Mouse (Mus musculus) hindbrain, embryonic 16.5 days (tissue): ENCODE data around the gene Rtl9. TPM values are rescaled to one million over a fixed set of nuclear protein-coding genes. Genes with fewer than 3 reads are reported as not detected.

Experiments
- ATAC-seq: fragments of 200-750 bp; cut with Nextera tagmentation; 2 replicates; pipeline ENCODE4 v1.8.0; 2017; ENCODE audit warnings: moderate TSS enrichment, moderate library complexity
- H3K27ac ChIP-seq: fragments of 300-500 bp; sonication (generic); 2 replicates; pipeline ENCODE4 v1.5.1; 2014; ENCODE audit warnings: low read depth, mild to moderate bottlenecking, control low read depth, low read length, moderate library complexity
- H3K27me3 ChIP-seq: fragments of 300-500 bp; sonication (generic); replicated peaks from 2 replicates; pipeline ENCODE4 v1.6.1; 2014; ENCODE audit warnings: low read length; ENCODE audit not compliant: control insufficient read depth, insufficient read depth
- H3K36me3 ChIP-seq: fragments of 300-500 bp; sonication (generic); 2 replicates; pipeline ENCODE4 v1.6.1; 2014; ENCODE audit warnings: mild to moderate bottlenecking, low read length, moderate library complexity, mixed read lengths; ENCODE audit not compliant: control insufficient read depth, insufficient read depth
- H3K4me1 ChIP-seq: fragments of 300-500 bp; sonication (generic); 2 replicates; pipeline ENCODE4 v1.6.1; 2014; ENCODE audit warnings: low read depth, low read length; ENCODE audit not compliant: control insufficient read depth, insufficient read depth
- H3K4me2 ChIP-seq: fragments of 300-500 bp; sonication (generic); 2 replicates; pipeline ENCODE4 v1.6.1; 2014; ENCODE audit warnings: mild to moderate bottlenecking, low read length, control low read depth, moderate library complexity
- H3K4me3 ChIP-seq: fragments of 300-500 bp; sonication (generic); 2 replicates; pipeline ENCODE4 v1.5.1; 2014; ENCODE audit warnings: mild to moderate bottlenecking, low read length, control low read depth, moderate library complexity
- H3K9ac ChIP-seq: fragments of 300-500 bp; sonication (generic); 2 replicates; pipeline ENCODE4 v1.6.1; 2014; ENCODE audit warnings: low read depth, mild to moderate bottlenecking, control low read depth, low read length, moderate library complexity
- H3K9me3 ChIP-seq: fragments of 300-500 bp; sonication (generic); 2 replicates; pipeline ENCODE4 v1.6.1; 2014; ENCODE audit warnings: mild to moderate bottlenecking, low read length, moderate library complexity; ENCODE audit not compliant: control insufficient read depth
- WGBS: fragments of 180-500 bp; shearing (Covaris S2); extraction: QIAGEN DNeasy Blood & Tissue Kit; methylation state at CpG from one replicate; pipeline ENCODE4 v1.1.7; 2014; 5-methylcytosine and 5-hydroxymethylcytosine counted together
- polyA plus RNA-seq: library from polyadenylated mRNA; unstranded; fragments of >200 nt; fragmentation: Nextera tagmentation; extraction: Ambion mirVana; gene quantifications from 2 replicates; pipeline ENCODE4 v1.2.1, GENCODE M21; 2015

Rtl9 gene
- polyA plus RNA-seq, 1 experiment from 2014 or later, result 0.64 TPM

DNA sequence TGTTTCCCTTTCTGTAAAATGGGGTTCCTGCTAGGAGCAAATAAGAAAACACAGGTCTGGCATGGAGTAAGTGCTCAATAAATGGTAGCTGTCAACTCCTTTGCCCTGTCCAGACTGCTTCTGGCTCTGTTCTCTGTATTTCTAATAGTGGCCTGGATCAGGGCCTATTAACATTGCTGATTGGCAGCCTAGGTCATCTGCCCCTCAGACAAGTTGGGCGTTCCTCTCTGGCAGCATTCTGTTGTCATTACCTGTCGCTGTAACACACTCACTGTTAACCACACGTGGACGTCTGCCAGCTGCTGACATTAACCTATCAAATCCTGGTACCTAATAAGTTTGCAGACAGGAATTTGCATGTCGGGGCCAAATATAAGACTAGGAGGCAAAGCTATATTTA lies 31.8 kb upstream of the Rtl9 start:
- no peak for ATAC-seq
- WGBS, result 76% methylated on average over 5 of the region's 5 CpGs

DNA sequence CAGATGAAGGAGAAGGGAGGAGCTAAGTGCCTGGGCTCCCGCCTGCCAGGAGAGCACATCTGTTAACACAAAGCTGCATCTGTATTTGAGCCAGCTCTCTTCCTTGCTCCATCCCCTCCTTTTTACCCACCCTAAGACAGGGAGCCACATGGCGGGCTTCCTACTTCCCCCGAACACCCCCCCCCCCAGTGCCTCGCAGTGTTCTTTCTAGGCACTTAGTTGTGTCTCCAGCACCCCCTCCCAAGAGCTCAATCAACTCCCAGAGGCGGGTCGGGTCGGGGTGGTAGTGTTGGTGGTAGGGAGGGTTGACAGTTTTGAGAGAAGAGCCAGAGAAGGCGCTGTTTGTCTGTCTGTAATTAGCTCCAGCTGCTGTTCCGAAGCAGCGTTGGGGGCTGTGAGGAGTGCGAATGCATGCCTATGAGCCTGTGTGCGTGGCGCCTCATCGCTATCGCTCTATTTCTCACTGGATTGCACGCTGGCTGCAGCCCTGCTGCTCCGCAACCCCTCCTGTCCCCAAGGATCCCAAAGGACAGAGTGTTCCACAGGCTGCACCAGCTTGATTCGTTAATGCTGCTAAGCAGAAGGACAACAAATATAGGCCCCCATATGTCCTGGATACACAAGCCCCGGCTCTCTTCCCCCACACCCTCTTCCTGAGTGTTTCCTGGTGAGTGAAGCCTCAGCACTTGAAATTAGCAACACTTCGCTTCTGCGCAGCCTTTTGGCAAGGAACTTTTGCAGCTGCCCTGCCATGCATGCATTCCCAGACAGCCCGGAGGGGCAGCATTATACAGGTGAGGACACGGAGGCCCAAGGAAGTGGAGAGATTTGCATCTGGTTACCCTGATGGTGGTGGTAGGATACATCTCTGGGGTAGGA lies 18.7 kb upstream of the Rtl9 start:
- Histone ChIP-seq H3K27ac (no peak overlapping the region), H3K36me3 (no peaks in the 10 kb centered on the region), H3K9ac (peak overlapping the region; percentile 43), H3K9me3 (no peaks in the 10 kb centered on the region), H3K4me3 (peak overlapping the region; percentile 34), H3K27me3 (peaks cover 4% of the 10 kb centered on the region), H3K4me2 (peak overlapping the region; percentile 61), H3K4me1 (no peaks in the 10 kb centered on the region)
- peak; percentile 87 for ATAC-seq
- WGBS, result 19% methylated on average over 22 of the region's 23 CpGs

More for the DNA sequence above, 31.8 kb upstream of the Rtl9 start:
- H3K9me3 ChIP-seq, result no peaks in the 10 kb centered on the region
- H3K27me3 ChIP-seq, result no peaks in the 10 kb centered on the region
- H3K4me3 ChIP-seq, result no peak overlapping the region
- H3K36me3 ChIP-seq, result no peaks in the 10 kb centered on the region
- no peak overlapping the region for H3K27ac ChIP-seq
- no peaks in the 10 kb centered on the region for H3K4me1 ChIP-seq
- no peak overlapping the region for H3K9ac ChIP-seq
- no peak overlapping the region for H3K4me2 ChIP-seq

DNA sequence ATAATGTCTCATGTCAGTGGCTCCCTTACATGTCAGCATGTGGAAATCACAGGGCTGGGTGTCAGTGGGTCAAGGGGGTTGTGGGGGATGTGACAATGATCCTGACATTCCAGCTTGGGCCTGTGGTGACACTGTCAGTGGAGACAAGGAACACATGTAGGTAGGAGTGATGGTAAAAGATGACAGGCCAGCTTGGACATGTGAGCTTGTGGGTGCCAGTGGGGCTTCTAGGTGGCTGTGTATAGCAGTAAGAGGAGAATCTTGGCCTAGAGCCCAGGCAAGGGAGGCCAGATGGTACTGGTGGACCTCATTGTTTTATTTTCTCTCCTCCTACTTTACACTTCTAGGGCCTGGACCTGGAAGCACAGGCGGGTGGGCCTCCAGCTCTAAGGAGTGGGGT lies 16.7 kb upstream of the Rtl9 start:
- ATAC-seq, result no peak
- Histone ChIP-seq H3K4me3 (no peak overlapping the region), H3K9me3 (no peaks in the 10 kb centered on the region), H3K4me2 (no peak overlapping the region), H3K36me3 (no peaks in the 10 kb centered on the region), H3K27ac (no peak overlapping the region), H3K4me1 (no peaks in the 10 kb centered on the region), H3K9ac (no peak overlapping the region), H3K27me3 (peaks cover 4% of the 10 kb centered on the region)
- WGBS, result 100% methylated on average over 1 of the region's 1 CpGs

DNA sequence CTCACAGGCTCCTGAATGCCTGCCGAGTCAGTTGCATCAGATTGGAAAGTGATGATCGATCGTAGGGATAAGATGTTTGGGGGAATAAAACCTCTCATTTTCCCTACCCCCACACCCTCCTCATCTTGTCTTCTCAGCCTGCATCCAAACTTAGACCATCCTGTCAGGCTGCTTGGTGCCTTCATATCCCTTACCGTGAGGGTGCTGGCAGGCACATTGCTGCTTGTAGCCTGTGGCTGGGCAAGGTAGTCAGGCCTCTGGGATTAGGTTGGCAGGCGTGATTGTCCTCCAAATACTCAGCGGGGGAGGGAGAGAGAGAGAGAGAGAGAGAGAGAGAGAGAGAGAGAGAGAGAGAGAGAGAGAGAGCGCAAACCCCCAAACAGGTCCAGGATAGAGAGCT lies 11.2 kb upstream of the Rtl9 start:
- ATAC-seq, result no peak
- WGBS, result 64% methylated on average over 7 of the region's 7 CpGs

DNA sequence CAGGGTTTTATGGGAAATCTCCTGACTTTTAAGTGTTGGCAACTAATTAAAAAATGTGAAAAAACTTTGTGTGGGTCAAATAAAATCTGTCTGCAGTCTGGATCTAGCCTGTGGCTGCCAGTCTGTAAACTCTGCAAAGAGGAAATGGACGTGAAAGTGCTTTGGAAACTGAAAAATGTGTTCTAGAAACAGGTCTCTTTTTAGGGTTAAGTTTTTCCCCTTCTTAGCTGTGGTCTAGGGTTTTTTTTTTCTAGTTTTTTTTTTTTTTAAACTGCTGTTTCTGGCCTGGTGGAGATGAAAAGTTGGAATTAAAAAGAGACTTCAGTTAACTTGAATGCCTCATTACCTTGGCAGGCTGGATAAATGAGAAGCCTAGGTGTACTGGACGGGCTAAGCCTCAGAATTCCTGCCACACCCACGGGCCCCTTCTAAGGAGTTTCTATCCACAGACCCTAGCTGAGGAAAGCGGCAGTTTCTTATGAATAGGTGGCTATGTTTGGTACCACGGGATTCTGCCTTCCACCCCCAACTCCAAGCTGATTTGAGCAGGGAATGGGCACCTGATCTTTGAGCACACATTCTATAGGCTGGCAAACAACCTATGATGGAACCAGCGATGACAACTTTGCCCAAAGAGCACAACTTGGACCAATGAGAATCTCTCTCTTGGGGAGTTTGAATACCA lies 8.3 kb upstream of the Rtl9 start:
- peaks cover 3% of the 10 kb centered on the region; the same call in 1 of the 2 replicates for H3K27me3 ChIP-seq
- ATAC-seq, result no peak
- no peaks in the 10 kb centered on the region for H3K9me3 ChIP-seq
- H3K4me3 ChIP-seq, result no peak overlapping the region
- no peaks in the 10 kb centered on the region for H3K36me3 ChIP-seq
- no peak overlapping the region for H3K27ac ChIP-seq
- WGBS, result 70% methylated on average over 6 of the region's 6 CpGs
- H3K4me2 ChIP-seq, result no peak overlapping the region
- no peak overlapping the region for H3K9ac ChIP-seq
- H3K4me1 ChIP-seq, result no peaks in the 10 kb centered on the region

More for the DNA sequence above, 11.2 kb upstream of the Rtl9 start:
- H3K9ac ChIP-seq, result no peak overlapping the region
- no peaks in the 10 kb centered on the region for H3K36me3 ChIP-seq
- H3K4me1 ChIP-seq, result no peaks in the 10 kb centered on the region
- H3K4me3 ChIP-seq, result no peak overlapping the region
- H3K27ac ChIP-seq, result no peak overlapping the region
- H3K4me2 ChIP-seq, result no peak overlapping the region
- H3K27me3 ChIP-seq, result peaks cover 5% of the 10 kb centered on the region
- H3K9me3 ChIP-seq, result no peaks in the 10 kb centered on the region

DNA sequence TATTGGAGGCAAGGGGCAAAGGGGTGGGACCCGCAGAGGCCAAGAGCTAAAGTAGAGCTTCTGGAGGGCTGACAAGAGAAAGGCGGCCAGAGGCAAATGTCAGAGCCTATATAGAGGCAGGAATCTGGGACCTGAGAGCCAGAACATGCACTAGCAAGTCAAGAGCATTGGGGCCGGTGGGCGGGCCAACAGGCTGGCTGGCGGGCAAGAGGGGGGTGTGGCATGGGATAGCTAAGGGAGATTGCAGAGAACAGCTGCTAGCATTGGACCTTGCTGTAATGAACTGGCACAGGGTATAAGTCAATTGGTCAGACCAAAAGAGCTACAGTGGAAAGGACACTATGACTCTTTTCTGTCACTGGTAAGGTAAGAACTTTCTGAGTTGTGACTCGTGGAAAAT lies 1.8 kb upstream of the Rtl9 start:
- no peak for ATAC-seq
- Histone ChIP-seq H3K4me1 (no peaks in the 10 kb centered on the region), H3K9me3 (no peaks in the 10 kb centered on the region), H3K36me3 (no peaks in the 10 kb centered on the region), H3K9ac (no peak overlapping the region), H3K27ac (no peak overlapping the region), H3K4me2 (no peak overlapping the region), H3K27me3 (no peaks in the 10 kb centered on the region; the same call in 1 of the 2 replicates), H3K4me3 (no peak overlapping the region)
- 77% methylated on average over 6 of the region's 6 CpGs for WGBS

DNA sequence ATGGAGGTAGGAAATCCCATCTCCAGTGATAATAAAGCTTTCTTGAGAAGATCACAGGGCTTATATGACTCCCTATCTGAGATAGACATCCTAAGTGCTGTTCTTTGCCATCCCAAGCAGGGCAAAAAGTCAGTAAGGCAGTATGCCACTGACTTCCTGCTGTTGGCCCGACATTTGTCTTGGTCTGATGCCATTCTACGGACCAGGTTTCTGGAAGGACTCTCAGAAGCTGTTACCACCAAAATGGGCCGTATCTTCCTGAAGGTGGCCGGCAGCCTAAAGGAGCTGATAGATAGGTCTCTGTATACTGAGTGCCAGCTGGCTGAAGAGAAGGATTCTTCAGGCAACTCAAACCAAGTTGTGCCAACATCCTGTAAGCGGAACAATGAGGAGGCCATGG lies 3.8 kb downstream of the Rtl9 start:
- no peaks in the 10 kb centered on the region; the same call in 1 of the 2 replicates for H3K27me3 ChIP-seq
- H3K4me3 ChIP-seq, result no peak overlapping the region
- no peaks in the 10 kb centered on the region for H3K4me1 ChIP-seq
- no peak overlapping the region for H3K27ac ChIP-seq
- no peak overlapping the region for H3K9ac ChIP-seq
- no peak overlapping the region for H3K4me2 ChIP-seq
- H3K36me3 ChIP-seq, result no peaks in the 10 kb centered on the region
- ATAC-seq, result no peak
- 85% methylated on average over 5 of the region's 5 CpGs for WGBS
- H3K9me3 ChIP-seq, result no peaks in the 10 kb centered on the region

DNA sequence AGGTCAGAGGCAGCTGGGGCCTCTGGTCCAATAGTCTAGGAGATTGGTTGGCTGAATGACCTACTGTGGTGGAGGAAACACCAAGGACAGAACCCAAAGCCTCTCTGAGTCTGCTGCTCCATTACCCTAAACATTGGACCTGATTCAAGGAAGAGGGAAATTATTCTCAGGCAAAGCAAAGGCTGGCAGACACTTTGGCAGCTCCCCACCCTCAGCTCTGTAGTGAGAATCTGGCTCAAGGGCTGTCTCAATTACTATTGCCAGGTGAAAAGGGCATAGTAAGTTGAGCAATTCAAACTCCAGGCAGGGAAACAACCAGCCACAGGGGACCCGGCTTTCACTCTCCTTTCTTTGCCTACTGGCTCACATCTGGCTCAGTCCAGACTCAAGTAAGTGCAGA lies 6.5 kb downstream of the Rtl9 start:
- Histone ChIP-seq H3K4me1 (no peaks in the 10 kb centered on the region), H3K4me3 (no peak overlapping the region), H3K27ac (no peak overlapping the region), H3K36me3 (no peaks in the 10 kb centered on the region), H3K9me3 (no peaks in the 10 kb centered on the region), H3K4me2 (no peak overlapping the region), H3K9ac (no peak overlapping the region), H3K27me3 (no peaks in the 10 kb centered on the region; the same call in 1 of the 2 replicates)
- ATAC-seq, result no peak
- 100% methylated on average over 1 of the region's 1 CpGs for WGBS

DNA sequence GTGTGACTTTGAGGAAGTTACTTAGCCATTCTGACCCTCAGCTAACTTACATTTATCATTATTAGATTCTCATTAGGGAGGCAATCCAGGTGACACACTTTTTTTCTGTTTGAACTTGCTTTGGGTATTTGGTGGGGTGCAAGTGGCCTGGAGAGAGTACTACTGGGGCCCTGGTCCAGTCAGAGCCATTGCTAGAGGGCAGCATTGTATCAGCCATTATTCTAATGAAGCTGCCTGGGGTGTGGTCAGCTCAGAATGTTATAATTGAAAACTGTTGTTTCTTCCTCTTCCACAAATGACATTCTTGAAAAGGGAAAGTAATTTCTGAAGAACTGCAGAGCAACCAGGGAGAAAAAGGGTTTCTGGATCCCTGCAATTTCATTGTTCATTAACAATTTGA lies 13.2 kb downstream of the Rtl9 start:
- no peaks in the 10 kb centered on the region for H3K36me3 ChIP-seq
- H3K9ac ChIP-seq, result no peak overlapping the region
- no peaks in the 10 kb centered on the region for H3K4me1 ChIP-seq
- H3K4me3 ChIP-seq, result no peak overlapping the region
- H3K27me3 ChIP-seq, result no peaks in the 10 kb centered on the region
- no peak overlapping the region for H3K4me2 ChIP-seq
- H3K9me3 ChIP-seq, result no peaks in the 10 kb centered on the region
- ATAC-seq, result no peak
- H3K27ac ChIP-seq, result no peak overlapping the region
